Mouse (Mus musculus) midbrain, embryonic 12.5 days (tissue): Measurements from ENCODE around the gene Retreg3. TPM values are rescaled to one million over a fixed set of nuclear protein-coding genes. Genes with fewer than 3 reads are reported as not detected.
"Not testable (repeated sequence)": the region's sequence is repeated elsewhere in the genome, so short reads cannot be mapped to it uniquely, and the experiment has no call there.

ENCODE experiments used
- ATAC-seq: fragments of 200-750 bp; cut with Nextera tagmentation; 2 replicates; pipeline ENCODE4 v1.8.0; 2017; ENCODE audit warnings: low read depth, moderate TSS enrichment, moderate library complexity; ENCODE audit not compliant: low FRiP score
- H3K27ac ChIP-seq: fragments of 300-500 bp; sonication (generic); replicated peaks from 2 replicates; pipeline ENCODE4 v1.5.1; 2016; ENCODE audit warnings: mild to moderate bottlenecking
- H3K27me3 ChIP-seq: fragments of 300-500 bp; sonication (generic); 2 replicates; pipeline ENCODE4 v1.6.1; 2016; ENCODE audit warnings: mild to moderate bottlenecking
- H3K36me3 ChIP-seq: fragments of 300-500 bp; sonication (generic); 2 replicates; pipeline ENCODE4 v1.6.1; 2016
- H3K4me1 ChIP-seq: fragments of 300-500 bp; sonication (generic); 2 replicates; pipeline ENCODE4 v1.6.1; 2016
- H3K4me2 ChIP-seq: fragments of 300-500 bp; sonication (generic); replicated peaks from 2 replicates; pipeline ENCODE4 v1.6.1; 2016; ENCODE audit warnings: mild to moderate bottlenecking, moderate library complexity
- H3K4me3 ChIP-seq: fragments of 300-500 bp; sonication (generic); 2 replicates; pipeline ENCODE4 v1.5.1; 2016; ENCODE audit warnings: mild to moderate bottlenecking
- H3K9ac ChIP-seq: fragments of 300-500 bp; sonication (generic); replicated peaks from 2 replicates; pipeline ENCODE4 v1.6.1; 2016; ENCODE audit warnings: mild to moderate bottlenecking, moderate library complexity
- H3K9me3 ChIP-seq: fragments of 300-500 bp; sonication (generic); 2 replicates; pipeline ENCODE4 v1.6.1; 2016; ENCODE audit warnings: mild to moderate bottlenecking
- WGBS: fragments of 180-500 bp; shearing (Covaris S2); methylation state at CpG from one replicate; pipeline ENCODE4 v1.1.7; 2016; 5-methylcytosine and 5-hydroxymethylcytosine counted together
- polyA plus RNA-seq: library from polyadenylated mRNA; unstranded; fragments of >200 nt; fragmentation: Nextera tagmentation; extraction: Ambion mirVana; gene quantifications from 2 replicates; pipeline ENCODE4 v1.2.1, GENCODE M21; 2016

Gene Retreg3
- polyA plus RNA-seq, 1 experiment from 2014 or later, result 23.1 TPM

DNA sequence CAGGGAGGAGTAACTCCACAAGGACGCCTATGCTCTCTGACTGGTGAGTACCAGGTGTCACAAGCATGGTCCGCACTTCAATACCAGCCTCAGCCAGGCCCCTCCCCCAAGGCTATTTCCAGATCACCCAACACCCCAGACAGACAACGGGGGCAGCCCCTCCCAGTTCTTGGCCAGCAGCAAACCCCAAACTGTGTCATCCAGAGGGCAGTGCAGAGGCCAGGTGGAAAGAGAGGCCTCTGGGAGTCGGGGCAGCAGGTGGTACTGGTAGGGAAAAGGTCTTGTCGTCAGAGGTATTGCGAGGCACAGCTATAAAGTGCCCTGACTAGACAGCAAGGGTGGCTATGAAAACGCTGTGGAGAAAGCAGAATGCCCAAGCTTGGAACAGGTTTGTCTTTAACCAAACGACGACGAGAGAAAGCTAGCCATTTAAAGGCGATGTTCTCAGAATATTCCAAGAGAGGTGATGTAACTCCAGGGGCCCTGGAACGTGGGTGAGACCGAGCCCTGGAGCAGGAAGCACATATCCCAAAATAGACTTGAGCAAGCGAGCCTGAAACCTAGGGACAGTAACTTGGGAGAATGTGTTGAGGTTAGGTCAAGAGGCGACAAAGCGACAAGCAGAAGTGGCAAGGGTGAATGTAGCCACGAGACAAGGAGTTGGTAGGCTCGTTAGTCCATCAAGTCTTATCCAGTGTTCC, 10.5 kb upstream of the Retreg3 start:
- peaks cover 5% of the 10 kb centered on the region; the same call in 1 of the 2 replicates for H3K9me3 ChIP-seq
- H3K36me3 ChIP-seq, result peaks cover 23% of the 10 kb centered on the region
- no peak overlapping the region for H3K27ac ChIP-seq
- no peak for ATAC-seq
- no peaks in the 10 kb centered on the region for H3K4me1 ChIP-seq
- H3K4me2 ChIP-seq, result no peak overlapping the region
- no peaks in the 10 kb centered on the region; the same call in 1 of the 2 replicates for H3K27me3 ChIP-seq
- H3K4me3 ChIP-seq, result no peak overlapping the region
- 53% methylated on average over 18 of the region's 18 CpGs for whole genome bisulfite sequencing
- no peak overlapping the region for H3K9ac ChIP-seq

DNA sequence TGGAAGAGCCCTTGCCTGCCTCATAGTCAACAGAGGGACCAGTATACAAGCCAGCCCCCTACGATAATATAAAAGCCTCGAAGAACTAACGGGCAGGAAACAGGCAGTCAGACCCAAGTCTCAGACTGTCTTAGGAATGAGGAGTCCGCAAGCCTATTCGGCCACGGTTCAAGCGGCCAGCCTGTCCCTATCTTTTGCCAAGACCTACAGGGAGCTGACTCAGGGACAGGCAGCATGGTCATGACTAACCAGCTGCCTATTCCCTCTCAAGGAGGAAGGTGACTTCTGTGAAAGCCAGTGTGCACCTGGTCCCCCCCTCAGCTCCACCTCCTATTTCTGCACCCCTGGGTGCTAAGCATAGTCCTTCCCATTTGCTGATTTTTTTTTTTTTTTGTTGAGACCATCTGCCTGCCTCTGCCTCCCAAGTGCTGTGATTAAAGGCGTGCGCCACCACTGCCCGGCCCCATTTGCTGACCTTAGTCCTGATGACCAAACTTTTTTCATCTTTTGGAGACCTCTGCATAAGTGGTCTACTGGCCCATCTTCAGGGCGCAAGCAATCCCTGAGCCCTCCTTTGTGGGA, 9.4 kb upstream of the Retreg3 start:
- ATAC-seq, result no peak
- no peak overlapping the region for H3K4me2 ChIP-seq
- 86% methylated on average over 11 of the region's 11 CpGs for WGBS

DNA sequence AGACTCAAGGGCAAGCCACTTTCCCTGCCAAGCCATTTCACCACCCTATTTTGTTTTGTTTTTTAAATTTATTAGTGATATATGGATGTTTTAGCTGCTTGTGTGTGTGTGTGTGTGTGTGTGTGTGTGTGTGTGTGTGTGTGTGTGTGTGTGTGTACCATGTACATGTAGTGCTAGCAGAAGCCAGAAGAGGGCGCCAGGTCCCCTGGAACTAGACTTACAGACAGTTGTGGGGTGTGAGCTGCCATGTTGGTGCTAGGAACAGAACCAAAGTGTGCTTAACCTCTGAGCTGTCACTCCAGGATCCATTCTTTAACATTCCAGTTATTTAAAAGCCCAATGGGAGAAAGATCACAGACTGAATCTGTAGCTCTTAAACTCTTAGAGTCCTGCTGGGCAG, 7.4 kb upstream of the Retreg3 start:
- Histone ChIP-seq H3K27me3 (no peaks in the 10 kb centered on the region), H3K9me3 (peaks cover 5% of the 10 kb centered on the region; the same call in 1 of the 2 replicates), H3K4me3 (no peak overlapping the region), H3K9ac (no peak overlapping the region), H3K4me2 (no peak overlapping the region), H3K4me1 (no peaks in the 10 kb centered on the region), H3K27ac (no peak overlapping the region), H3K36me3 (peaks cover 49% of the 10 kb centered on the region)
- no peak for ATAC-seq
- WGBS, result 92% methylated on average over 1 of the region's 1 CpGs

More for the DNA sequence above, 9.4 kb upstream of the Retreg3 start:
- no peak overlapping the region for H3K4me3 ChIP-seq
- peaks cover 5% of the 10 kb centered on the region; the same call in 1 of the 2 replicates for H3K9me3 ChIP-seq
- H3K36me3 ChIP-seq, result peaks cover 30% of the 10 kb centered on the region
- no peak overlapping the region for H3K9ac ChIP-seq
- H3K4me1 ChIP-seq, result no peaks in the 10 kb centered on the region
- no peaks in the 10 kb centered on the region for H3K27me3 ChIP-seq
- H3K27ac ChIP-seq, result no peak overlapping the region

DNA sequence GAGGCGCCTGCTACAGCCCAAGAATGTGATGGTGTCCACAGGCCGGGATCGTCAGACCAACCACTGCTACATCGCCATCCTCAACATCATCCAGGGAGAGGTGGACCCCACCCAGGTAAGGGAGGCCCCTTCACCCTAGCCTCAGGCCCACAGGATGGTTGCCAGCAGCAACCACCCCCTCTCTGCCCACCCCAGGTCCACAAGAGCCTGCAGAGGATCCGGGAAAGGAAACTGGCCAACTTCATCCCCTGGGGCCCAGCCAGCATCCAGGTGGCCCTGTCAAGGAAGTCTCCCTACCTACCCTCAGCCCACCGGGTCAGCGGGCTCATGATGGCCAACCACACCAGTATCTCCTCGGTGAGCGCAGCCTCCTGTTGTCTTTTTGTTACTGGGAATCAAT, 5.3 kb upstream of the Retreg3 start:
- Histone ChIP-seq H3K36me3 (peaks cover 51% of the 10 kb centered on the region), H3K4me1 (peaks cover 10% of the 10 kb centered on the region)
- H3K4me2 ChIP-seq, ATAC-seq, H3K9ac ChIP-seq, H3K27ac ChIP-seq, H3K9me3 ChIP-seq, H3K4me3 ChIP-seq, H3K27me3 ChIP-seq: not testable (repeated sequence)
- WGBS, result 96% methylated on average over 9 of the region's 9 CpGs

DNA sequence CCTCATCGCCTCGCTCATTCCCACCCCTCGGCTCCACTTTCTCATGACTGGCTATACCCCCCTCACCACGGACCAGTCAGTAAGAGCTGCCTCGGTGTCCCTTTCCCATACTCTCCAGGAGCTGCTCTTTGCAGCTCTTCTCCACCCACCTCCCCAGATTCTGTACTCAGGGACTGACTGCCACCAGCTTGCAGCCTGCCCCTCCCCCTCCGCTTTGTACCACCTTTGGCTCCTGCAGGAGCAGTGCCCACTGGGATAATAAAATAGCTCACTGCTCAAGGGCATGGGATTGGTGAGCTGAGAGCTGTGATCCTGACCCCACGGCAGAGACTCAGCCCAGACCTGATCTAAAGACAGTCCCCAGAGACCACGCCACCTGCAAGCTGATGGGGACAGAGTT, 4.8 kb upstream of the Retreg3 start:
- H3K27ac ChIP-seq, H3K9me3 ChIP-seq, ATAC-seq, H3K4me3 ChIP-seq, H3K27me3 ChIP-seq, H3K9ac ChIP-seq, H3K4me2 ChIP-seq: not testable (repeated sequence)
- H3K4me1 ChIP-seq, result peaks cover 10% of the 10 kb centered on the region
- WGBS, result 94% methylated on average over 8 of the region's 8 CpGs
- peaks cover 51% of the 10 kb centered on the region for H3K36me3 ChIP-seq

DNA sequence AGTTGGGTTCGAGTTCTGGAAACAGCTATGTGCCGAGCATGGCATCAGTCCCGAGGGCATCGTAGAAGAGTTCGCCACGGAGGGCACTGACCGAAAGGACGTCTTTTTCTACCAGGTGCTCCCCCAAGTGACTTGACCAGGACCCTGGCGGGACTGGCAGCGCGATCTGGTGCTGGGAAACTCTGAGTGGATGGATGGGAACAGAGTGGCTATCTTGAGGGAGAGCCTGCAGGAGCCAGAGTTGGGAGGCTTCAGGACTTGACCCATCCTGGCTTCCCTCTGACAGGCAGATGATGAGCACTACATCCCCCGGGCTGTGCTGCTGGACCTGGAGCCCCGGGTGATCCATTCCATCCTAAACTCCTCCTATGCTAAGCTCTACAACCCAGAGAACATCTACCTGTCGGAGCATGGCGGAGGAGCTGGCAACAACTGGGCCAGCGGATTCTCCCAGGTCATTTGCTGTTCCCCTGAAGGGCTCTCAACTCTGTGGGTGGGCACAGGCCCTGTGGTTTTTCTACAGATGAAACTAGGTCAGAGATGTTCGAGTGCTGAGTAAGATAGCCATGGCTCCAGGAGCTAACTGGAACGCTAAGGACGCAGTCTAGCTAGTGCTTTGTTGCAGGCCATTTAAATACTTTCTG, 974 bp upstream of the Retreg3 start:
- peak overlapping the region; percentile 92 for H3K27ac ChIP-seq
- peaks cover 33% of the 10 kb centered on the region for H3K36me3 ChIP-seq
- no peaks in the 10 kb centered on the region for H3K9me3 ChIP-seq
- H3K4me2 ChIP-seq, result peak overlapping the region; percentile 97
- peak overlapping the region; percentile 87 for H3K9ac ChIP-seq
- no peaks in the 10 kb centered on the region for H3K27me3 ChIP-seq
- 25% methylated on average over 19 of the region's 19 CpGs for WGBS
- H3K4me3 ChIP-seq, result peak overlapping the region; percentile 91
- ATAC-seq, result no peak
- peaks cover 35% of the 10 kb centered on the region for H3K4me1 ChIP-seq

DNA sequence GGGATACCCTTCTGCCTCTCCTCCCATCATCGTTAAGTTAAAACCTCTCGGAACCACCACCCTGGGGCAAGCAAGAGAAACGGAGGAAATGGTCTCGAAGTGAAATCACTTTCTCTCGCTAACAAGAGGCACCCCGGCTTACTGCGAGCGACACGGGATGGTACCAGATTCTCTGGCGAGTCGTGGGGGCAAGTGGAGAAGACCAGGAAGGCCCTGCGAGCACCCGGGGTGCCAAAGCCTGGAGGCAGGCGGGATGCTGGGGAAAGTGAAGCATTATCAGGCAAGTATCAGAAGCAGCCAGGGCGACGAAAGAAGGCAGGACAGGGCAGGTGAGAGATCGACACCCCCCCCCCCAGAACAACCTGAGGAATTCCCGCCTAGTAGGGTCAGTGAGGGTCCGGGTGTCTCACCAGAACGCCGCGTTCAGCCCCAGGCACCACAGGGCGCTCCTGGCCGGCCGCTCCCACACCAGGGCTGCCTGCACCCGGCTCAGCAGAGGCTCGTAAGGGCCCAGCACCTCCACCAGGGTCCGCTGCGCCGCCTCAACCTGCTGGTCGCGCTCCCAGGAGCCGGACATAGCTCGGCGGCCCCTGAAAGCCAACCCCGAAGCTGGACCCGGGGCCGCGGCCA, 447 bp downstream of the Retreg3 start:
- Histone ChIP-seq H3K4me3 (peak overlapping the region; percentile 91), H3K36me3 (peaks cover 21% of the 10 kb centered on the region), H3K9me3 (no peaks in the 10 kb centered on the region), H3K9ac (peak overlapping the region; percentile 95), H3K27ac (peak overlapping the region; percentile 84), H3K4me1 (peaks cover 44% of the 10 kb centered on the region), H3K4me2 (peak overlapping the region; percentile 97), H3K27me3 (no peaks in the 10 kb centered on the region)
- under 1% methylated on average over 39 of the region's 39 CpGs for WGBS
- peak; percentile 83 for ATAC-seq

DNA sequence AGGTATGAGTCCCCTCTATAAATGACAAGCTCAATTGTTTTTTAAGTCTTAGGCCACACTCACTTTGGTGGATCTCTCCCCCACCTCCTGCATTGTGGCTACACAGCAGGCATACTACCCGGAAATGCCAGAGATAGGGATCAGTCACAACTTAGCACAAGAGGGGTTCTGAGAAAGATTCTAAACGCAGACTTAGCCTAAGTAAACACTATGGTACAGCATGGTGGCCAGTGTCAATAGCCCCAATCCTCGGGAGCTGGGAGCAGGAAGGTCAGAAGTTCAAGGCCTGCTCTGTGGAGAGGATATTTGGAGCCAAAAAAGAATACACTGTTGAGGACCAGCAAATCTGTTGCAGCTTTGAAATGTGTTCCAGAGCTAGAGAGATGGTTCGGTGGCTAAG, 1.6 kb downstream of the Retreg3 start:
- peak overlapping the region; percentile 95; the same call in 1 of the 2 replicates for H3K9ac ChIP-seq
- peaks cover 11% of the 10 kb centered on the region for H3K36me3 ChIP-seq
- no peak overlapping the region for H3K27ac ChIP-seq
- H3K9me3 ChIP-seq, result no peaks in the 10 kb centered on the region
- no peak for ATAC-seq
- WGBS, result 49% methylated on average over 4 of the region's 4 CpGs
- peaks cover 44% of the 10 kb centered on the region for H3K4me1 ChIP-seq
- H3K4me3 ChIP-seq, result peak overlapping the region; percentile 91
- peak overlapping the region; percentile 97 for H3K4me2 ChIP-seq
- no peaks in the 10 kb centered on the region for H3K27me3 ChIP-seq

DNA sequence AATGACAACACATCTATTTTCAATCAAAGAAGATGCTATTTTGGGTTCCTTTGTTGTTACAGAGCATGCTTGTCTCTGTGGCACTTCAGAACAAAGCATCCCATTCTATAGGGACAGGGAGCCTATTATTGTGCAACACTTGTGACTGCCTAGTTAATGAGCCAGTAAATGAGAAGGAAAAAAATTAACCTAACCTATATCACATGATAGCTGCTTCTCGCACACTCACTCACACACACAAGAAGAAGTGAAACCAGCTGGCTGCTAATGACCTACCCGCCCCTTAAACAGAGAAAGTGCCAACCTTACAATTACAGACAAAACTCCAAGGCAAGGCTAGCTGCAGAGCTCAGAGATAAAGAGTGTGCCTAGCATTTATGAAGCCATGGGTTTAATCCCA, 4.1 kb downstream of the Retreg3 start:
- Histone ChIP-seq H3K4me2 (no peak overlapping the region), H3K4me1 (peaks cover 37% of the 10 kb centered on the region), H3K9me3 (no peaks in the 10 kb centered on the region), H3K27ac (0 out of 2 replicates have a peak overlapping the region, but pooled peaks have one; percentile 39), H3K27me3 (no peaks in the 10 kb centered on the region), H3K36me3 (peaks cover 3% of the 10 kb centered on the region; the same call in 1 of the 2 replicates), H3K9ac (no peak overlapping the region), H3K4me3 (no peak overlapping the region)
- 71% methylated on average over 2 of the region's 2 CpGs for WGBS
- no peak for ATAC-seq

DNA sequence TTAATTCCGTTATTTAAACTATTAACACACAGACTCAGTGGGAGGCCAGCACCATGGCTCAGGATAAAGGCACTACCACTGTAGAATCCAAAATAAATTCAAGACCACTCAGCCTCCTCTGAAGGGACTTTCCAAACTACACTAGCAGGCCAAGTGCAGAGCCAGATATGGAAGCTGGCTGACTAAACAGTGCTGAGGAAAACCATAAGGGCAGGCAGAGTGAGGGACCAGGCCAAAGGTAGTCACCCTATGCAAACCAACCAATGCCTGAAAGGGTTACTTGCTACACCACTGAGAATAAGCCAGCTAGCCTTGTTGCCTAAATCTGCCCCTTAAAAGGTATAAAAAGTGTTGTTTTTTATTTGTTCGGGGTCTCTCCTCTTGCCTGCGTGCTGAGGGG, 7.5 kb downstream of the Retreg3 start:
- Histone ChIP-seq H3K27ac (no peak overlapping the region), H3K4me2 (no peak overlapping the region), H3K27me3 (no peaks in the 10 kb centered on the region), H3K9me3 (no peaks in the 10 kb centered on the region), H3K4me1 (peaks cover 16% of the 10 kb centered on the region), H3K9ac (no peak overlapping the region), H3K4me3 (no peak overlapping the region), H3K36me3 (peaks cover 3% of the 10 kb centered on the region; the same call in 1 of the 2 replicates)
- no peak for ATAC-seq
- 89% methylated on average over 3 of the region's 3 CpGs for WGBS

DNA sequence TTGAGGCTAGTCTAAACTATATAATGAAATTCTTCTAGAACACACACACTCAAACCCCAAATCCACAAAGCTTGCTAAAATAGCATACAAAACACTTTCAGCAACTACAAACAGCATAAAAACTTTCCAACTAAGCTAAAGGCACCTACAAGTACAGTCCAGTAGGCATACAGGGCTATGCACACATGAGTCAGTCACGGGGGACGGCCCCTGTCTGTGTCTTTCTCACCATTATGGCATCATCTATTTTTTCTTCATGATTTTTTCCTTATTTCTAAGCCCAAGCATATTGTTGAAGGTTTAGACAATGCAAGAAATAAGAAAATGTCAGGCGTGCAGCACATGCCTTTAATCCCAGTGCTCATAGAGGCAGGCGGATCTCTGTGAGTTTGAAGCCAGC, 8.5 kb downstream of the Retreg3 start:
- Histone ChIP-seq H3K9me3 (no peaks in the 10 kb centered on the region), H3K27me3 (no peaks in the 10 kb centered on the region), H3K27ac (no peak overlapping the region), H3K36me3 (0 out of 2 replicates have a peak, but pooled peaks cover 3% of the 10 kb centered on the region), H3K4me1 (peaks cover 14% of the 10 kb centered on the region), H3K4me3 (no peak overlapping the region), H3K9ac (no peak overlapping the region), H3K4me2 (no peak overlapping the region)
- 93% methylated on average over 4 of the region's 4 CpGs for WGBS
- no peak for ATAC-seq

DNA sequence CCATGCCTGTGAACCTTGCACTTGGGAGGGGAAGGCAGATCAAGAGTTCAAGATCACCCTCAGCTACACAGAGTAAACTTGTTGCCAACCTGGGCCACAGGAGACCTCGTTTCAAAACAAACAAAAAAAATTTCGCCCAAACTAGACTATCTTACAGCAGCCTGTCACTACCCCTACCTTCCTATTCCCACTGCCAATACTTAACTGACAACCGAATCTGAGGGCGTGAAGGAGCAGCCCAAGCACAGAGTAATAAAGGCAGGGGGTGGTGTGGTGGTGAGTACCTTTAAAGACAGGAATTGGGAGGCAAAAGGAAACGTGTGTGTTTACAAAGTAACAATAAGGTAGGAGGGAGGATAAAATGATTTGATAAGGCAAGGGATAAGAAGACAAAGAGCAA, 9.0 kb downstream of the Retreg3 start:
- 69% methylated on average over 5 of the region's 5 CpGs for WGBS
- no peak overlapping the region for H3K9ac ChIP-seq

More for the DNA sequence above, 9.0 kb downstream of the Retreg3 start:
- no peak overlapping the region for H3K4me2 ChIP-seq
- no peak overlapping the region for H3K4me3 ChIP-seq
- H3K36me3 ChIP-seq, result peaks cover 3% of the 10 kb centered on the region; the same call in 1 of the 2 replicates
- no peak overlapping the region for H3K27ac ChIP-seq
- no peaks in the 10 kb centered on the region for H3K27me3 ChIP-seq
- no peak for ATAC-seq
- H3K9me3 ChIP-seq, result no peaks in the 10 kb centered on the region
- H3K4me1 ChIP-seq, result peaks cover 10% of the 10 kb centered on the region
